Mouse (Mus musculus) skeletal muscle tissue, postnatal 0 days (tissue): ENCODE measurements around the gene Dock2. TPM values are rescaled to one million over a fixed set of nuclear protein-coding genes. Genes with fewer than 3 reads are reported as not detected.

Experiments
- polyA plus RNA-seq: library from polyadenylated mRNA; unstranded; fragments of >200 nt; fragmentation: Nextera tagmentation; extraction: Ambion mirVana; gene quantifications from 2 replicates; pipeline ENCODE4 v1.2.1, GENCODE M21; 2015

The Dock2 gene
- polyA plus RNA-seq = 1.2 and 1.7 TPM in 2 replicates

GRCm38 (mm10) chr11:34783587-34784043 is at the start of gene Dock2:
Gene Dock2 (minus strand): TSS chr11:34783892.

DNA sequence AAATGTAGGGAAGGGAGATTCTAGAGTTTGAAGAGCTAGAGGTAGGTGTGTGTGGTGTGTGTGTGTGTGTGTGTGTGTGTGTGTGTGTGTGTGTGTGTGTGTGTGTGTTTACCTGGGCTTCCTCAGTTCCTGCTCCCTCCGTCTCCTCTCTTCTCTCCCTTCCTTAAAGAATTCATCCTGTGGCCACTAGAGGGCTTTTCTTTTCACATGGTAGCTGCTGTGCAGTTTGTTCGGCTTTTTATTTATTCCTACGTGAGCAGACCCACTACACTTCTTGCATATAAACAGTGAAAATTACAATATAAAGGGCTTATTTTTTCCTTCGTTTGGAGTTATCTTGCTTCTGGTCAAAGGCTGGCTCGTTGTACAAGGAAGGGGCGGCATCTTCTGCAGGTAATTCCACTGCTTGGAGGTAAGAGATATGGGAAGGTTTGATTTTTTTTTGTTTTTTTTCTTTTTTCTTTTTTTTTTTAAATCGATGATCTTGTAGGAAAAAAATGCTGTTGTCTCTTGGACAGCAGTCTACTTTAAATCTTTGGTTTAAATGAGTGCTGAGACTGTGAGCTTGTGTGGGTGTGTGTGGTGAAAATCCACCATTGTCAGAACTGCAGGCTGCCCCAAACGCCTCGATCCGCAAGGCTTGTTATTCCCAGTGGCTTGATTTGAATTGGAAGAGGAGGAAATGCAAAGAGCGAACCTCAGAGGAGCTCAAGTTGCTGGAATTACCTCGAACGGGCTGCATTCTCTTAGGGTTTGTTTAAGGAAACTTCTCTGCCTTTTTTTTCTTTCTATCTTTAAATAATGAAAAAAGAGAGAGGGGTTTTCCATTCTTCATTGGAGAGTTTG is 468.9 kb downstream of the Dock2 start, which contains the start of gene Fam196b:
TSS of gene Fam196b (plus strand) at position 289 of the 846 bp plus-strand sequence.

GRCm38 (mm10) chr11:34207989-34208388 is 575.7 kb downstream of the Dock2 start, which contains the start of gene Foxi1:
Gene Foxi1 (minus strand): TSS chr11:34208089.

Other genes with a start within 250 kb of the Dock2 start
- gene Spdl1, start 49.7 kb upstream of the Dock2 start, polyA plus RNA-seq = 3.0 and 3.4 TPM in 2 replicates